Mouse (Mus musculus): ENCODE results near the gene Tbc1d22a. TPM values are rescaled to one million over a fixed set of nuclear protein-coding genes. Genes with fewer than 3 reads are reported as not detected.

The Tbc1d22a gene
- polyA plus RNA-seq, 1 experiment from 2014 or later, result 9.6 TPM

- DNase-seq (ENCODE audit: low spot score) (no peak), ATAC-seq (replicated peaks; ENCODE audit: low FRiP score, low TSS enrichment, low read depth) (no peak)
- Histone ChIP-seq H3K4me2 (ENCODE audit: low read length) (no peak overlapping the region), H3K9ac (ENCODE audit: low read length) (no peak overlapping the region), H3K36me3 (ENCODE audit: control insufficient read depth, insufficient read depth, low read length) (no peaks in the 10 kb centered on the region), H3K4me1 (replicated peaks; ENCODE audit: control insufficient read depth, insufficient read depth, low read length) (no peaks in the 10 kb centered on the region), H3K9me3 (ENCODE audit: control insufficient read depth, low read length) (no peaks in the 10 kb centered on the region), H3K4me3 (ENCODE audit: low read depth, low read length) (no peak overlapping the region), H3K27me3 (replicated peaks; ENCODE audit: control insufficient read depth, insufficient read depth, low read length) (no peaks in the 10 kb centered on the region), H3K27ac (ENCODE audit: low read depth) (no peak overlapping the region)
- WGBS, result 84% methylated on average over 3 of the region's 3 CpGs
Measured at GRCm38 (mm10) chr15:86459413-86459812, 245.2 kb downstream of the Tbc1d22a start.

GRCm38 (mm10) chr15:86462636-86463035 is 248.4 kb downstream of the Tbc1d22a start:
- Histone ChIP-seq H3K4me2 (ENCODE audit: low read length) (no peak overlapping the region), H3K4me1 (replicated peaks; ENCODE audit: control insufficient read depth, insufficient read depth, low read length) (no peaks in the 10 kb centered on the region), H3K27ac (ENCODE audit: low read depth) (no peak overlapping the region), H3K36me3 (ENCODE audit: control insufficient read depth, insufficient read depth, low read length) (no peaks in the 10 kb centered on the region), H3K9ac (ENCODE audit: low read length) (no peak overlapping the region), H3K27me3 (replicated peaks; ENCODE audit: control insufficient read depth, insufficient read depth, low read length) (no peaks in the 10 kb centered on the region), H3K9me3 (ENCODE audit: control insufficient read depth, low read length) (no peaks in the 10 kb centered on the region), H3K4me3 (ENCODE audit: low read depth, low read length) (no peak overlapping the region)
- DNase-seq (ENCODE audit: low spot score) (no peak), ATAC-seq (replicated peaks; ENCODE audit: low FRiP score, low TSS enrichment, low read depth) (no peak)
- 70% methylated on average over 8 of the region's 8 CpGs for WGBS

GRCm38 (mm10) chr15:86468082-86468481 is 253.8 kb downstream of the Tbc1d22a start:
- no peaks in the 10 kb centered on the region for H3K36me3 ChIP-seq (ENCODE audit: control insufficient read depth, insufficient read depth, low read length)
- H3K4me2 ChIP-seq (ENCODE audit: low read length), result no peak overlapping the region
- H3K9me3 ChIP-seq (ENCODE audit: control insufficient read depth, low read length), result no peaks in the 10 kb centered on the region; the same call in 1 of the 2 replicates
- no peak overlapping the region for H3K9ac ChIP-seq (ENCODE audit: low read length)
- no peak overlapping the region for H3K4me3 ChIP-seq (ENCODE audit: low read depth, low read length)
- ATAC-seq (replicated peaks; ENCODE audit: low FRiP score, low TSS enrichment, low read depth), result no peak
- no peaks in the 10 kb centered on the region for H3K27me3 ChIP-seq (replicated peaks; ENCODE audit: control insufficient read depth, insufficient read depth, low read length)
- no peaks in the 10 kb centered on the region for H3K4me1 ChIP-seq (replicated peaks; ENCODE audit: control insufficient read depth, insufficient read depth, low read length)
- no peak for DNase-seq (ENCODE audit: low spot score)
- H3K27ac ChIP-seq (ENCODE audit: low read depth), result no peak overlapping the region

GRCm38 (mm10) chr15:86471136-86471535 is 256.9 kb downstream of the Tbc1d22a start:
- Histone ChIP-seq H3K4me3 (ENCODE audit: low read depth, low read length) (no peak overlapping the region), H3K9me3 (ENCODE audit: control insufficient read depth, low read length) (no peaks in the 10 kb centered on the region; the same call in 1 of the 2 replicates), H3K4me1 (replicated peaks; ENCODE audit: control insufficient read depth, insufficient read depth, low read length) (no peaks in the 10 kb centered on the region), H3K27ac (ENCODE audit: low read depth) (no peak overlapping the region), H3K27me3 (replicated peaks; ENCODE audit: control insufficient read depth, insufficient read depth, low read length) (no peaks in the 10 kb centered on the region), H3K9ac (ENCODE audit: low read length) (no peak overlapping the region), H3K36me3 (ENCODE audit: control insufficient read depth, insufficient read depth, low read length) (no peaks in the 10 kb centered on the region), H3K4me2 (ENCODE audit: low read length) (no peak overlapping the region)
- 71% methylated on average over 7 of the region's 7 CpGs for WGBS
- DNase-seq (ENCODE audit: low spot score) (no peak), ATAC-seq (replicated peaks; ENCODE audit: low FRiP score, low TSS enrichment, low read depth) (no peak)

- DNase-seq (ENCODE audit: low spot score), result no peak
- 50% methylated on average over 11 of the region's 11 CpGs for WGBS
Measured at GRCm38 (mm10) chr15:86473473-86473872, 259.2 kb downstream of the Tbc1d22a start.

GRCm38 (mm10) chr15:86474951-86475350 is 260.7 kb downstream of the Tbc1d22a start:
- Histone ChIP-seq H3K27me3 (replicated peaks; ENCODE audit: control insufficient read depth, insufficient read depth, low read length) (no peaks in the 10 kb centered on the region), H3K4me1 (replicated peaks; ENCODE audit: control insufficient read depth, insufficient read depth, low read length) (peaks cover 14% of the 10 kb centered on the region), H3K9ac (ENCODE audit: low read length) (no peak overlapping the region), H3K4me2 (ENCODE audit: low read length) (no peak overlapping the region), H3K9me3 (ENCODE audit: control insufficient read depth, low read length) (no peaks in the 10 kb centered on the region), H3K4me3 (ENCODE audit: low read depth, low read length) (no peak overlapping the region), H3K27ac (ENCODE audit: low read depth) (no peak overlapping the region), H3K36me3 (ENCODE audit: control insufficient read depth, insufficient read depth, low read length) (no peaks in the 10 kb centered on the region)
- ATAC-seq (replicated peaks; ENCODE audit: low FRiP score, low TSS enrichment, low read depth) (no peak), DNase-seq (ENCODE audit: low spot score) (no peak)
- 61% methylated on average over 5 of the region's 5 CpGs for WGBS

More at GRCm38 (mm10) chr15:86473473-86473872, 259.2 kb downstream of the Tbc1d22a start:
- Histone ChIP-seq H3K4me3 (ENCODE audit: low read depth, low read length) (no peak overlapping the region), H3K4me2 (ENCODE audit: low read length) (no peak overlapping the region), H3K36me3 (ENCODE audit: control insufficient read depth, insufficient read depth, low read length) (no peaks in the 10 kb centered on the region), H3K4me1 (replicated peaks; ENCODE audit: control insufficient read depth, insufficient read depth, low read length) (peaks cover 11% of the 10 kb centered on the region), H3K9me3 (ENCODE audit: control insufficient read depth, low read length) (no peaks in the 10 kb centered on the region), H3K27ac (ENCODE audit: low read depth) (no peak overlapping the region), H3K9ac (ENCODE audit: low read length) (no peak overlapping the region), H3K27me3 (replicated peaks; ENCODE audit: control insufficient read depth, insufficient read depth, low read length) (no peaks in the 10 kb centered on the region)
- ATAC-seq (replicated peaks; ENCODE audit: low FRiP score, low TSS enrichment, low read depth), result no peak

GRCm38 (mm10) chr15:86476483-86476882 is 262.2 kb downstream of the Tbc1d22a start:
- Histone ChIP-seq H3K9ac (ENCODE audit: low read length) (no peak overlapping the region), H3K27ac (ENCODE audit: low read depth) (0 out of 2 replicates have a peak overlapping the region, but pooled peaks have one; percentile 27), H3K4me2 (ENCODE audit: low read length) (no peak overlapping the region), H3K4me1 (replicated peaks; ENCODE audit: control insufficient read depth, insufficient read depth, low read length) (peaks cover 14% of the 10 kb centered on the region), H3K36me3 (ENCODE audit: control insufficient read depth, insufficient read depth, low read length) (no peaks in the 10 kb centered on the region), H3K27me3 (replicated peaks; ENCODE audit: control insufficient read depth, insufficient read depth, low read length) (no peaks in the 10 kb centered on the region), H3K4me3 (ENCODE audit: low read depth, low read length) (no peak overlapping the region), H3K9me3 (ENCODE audit: control insufficient read depth, low read length) (no peaks in the 10 kb centered on the region)
- ATAC-seq (replicated peaks; ENCODE audit: low FRiP score, low TSS enrichment, low read depth) (no peak), DNase-seq (ENCODE audit: low spot score) (no peak)
- WGBS, result 69% methylated on average over 6 of the region's 6 CpGs

GRCm38 (mm10) chr15:86477032-86477431 is 262.8 kb downstream of the Tbc1d22a start:
- H3K4me1 ChIP-seq (replicated peaks; ENCODE audit: control insufficient read depth, insufficient read depth, low read length), result peaks cover 14% of the 10 kb centered on the region
- H3K27ac ChIP-seq (ENCODE audit: low read depth), result 0 out of 2 replicates have a peak overlapping the region, but pooled peaks have one; percentile 27
- H3K4me3 ChIP-seq (ENCODE audit: low read depth, low read length), result no peak overlapping the region
- no peaks in the 10 kb centered on the region for H3K36me3 ChIP-seq (ENCODE audit: control insufficient read depth, insufficient read depth, low read length)
- ATAC-seq (replicated peaks; ENCODE audit: low FRiP score, low TSS enrichment, low read depth), result no peak
- no peak overlapping the region for H3K4me2 ChIP-seq (ENCODE audit: low read length)
- H3K9ac ChIP-seq (ENCODE audit: low read length), result no peak overlapping the region
- WGBS, result 26% methylated on average over 6 of the region's 6 CpGs
- H3K27me3 ChIP-seq (replicated peaks; ENCODE audit: control insufficient read depth, insufficient read depth, low read length), result no peaks in the 10 kb centered on the region
- no peak for DNase-seq (ENCODE audit: low spot score)
- no peaks in the 10 kb centered on the region for H3K9me3 ChIP-seq (ENCODE audit: control insufficient read depth, low read length)

- DNase-seq (ENCODE audit: low spot score) (peak; percentile 65), ATAC-seq (replicated peaks; ENCODE audit: low FRiP score, low TSS enrichment, low read depth) (peak; percentile 70; the same call in 1 of the 2 replicates)
- Histone ChIP-seq H3K9ac (ENCODE audit: low read length) (no peak overlapping the region), H3K27ac (ENCODE audit: low read depth) (0 out of 2 replicates have a peak overlapping the region, but pooled peaks have one; percentile 27), H3K4me3 (ENCODE audit: low read depth, low read length) (no peak overlapping the region), H3K36me3 (ENCODE audit: control insufficient read depth, insufficient read depth, low read length) (no peaks in the 10 kb centered on the region), H3K4me2 (ENCODE audit: low read length) (no peak overlapping the region), H3K27me3 (replicated peaks; ENCODE audit: control insufficient read depth, insufficient read depth, low read length) (no peaks in the 10 kb centered on the region), H3K9me3 (ENCODE audit: control insufficient read depth, low read length) (no peaks in the 10 kb centered on the region), H3K4me1 (replicated peaks; ENCODE audit: control insufficient read depth, insufficient read depth, low read length) (peaks cover 14% of the 10 kb centered on the region)
Measured at GRCm38 (mm10) chr15:86477471-86477992, 263.3 kb downstream of the Tbc1d22a start.
